Mouse (Mus musculus): Measurements from ENCODE around the gene Scrg1. TPM values are rescaled to one million over a fixed set of nuclear protein-coding genes. Genes with fewer than 3 reads are reported as not detected.
"Not testable (repeated sequence)": the region's sequence is repeated elsewhere in the genome, so short reads cannot be mapped to it uniquely, and the experiment has no call there.

The Scrg1 gene
- polyA plus RNA-seq, 1 experiment from 2014 or later, result 24.4 TPM

DNA sequence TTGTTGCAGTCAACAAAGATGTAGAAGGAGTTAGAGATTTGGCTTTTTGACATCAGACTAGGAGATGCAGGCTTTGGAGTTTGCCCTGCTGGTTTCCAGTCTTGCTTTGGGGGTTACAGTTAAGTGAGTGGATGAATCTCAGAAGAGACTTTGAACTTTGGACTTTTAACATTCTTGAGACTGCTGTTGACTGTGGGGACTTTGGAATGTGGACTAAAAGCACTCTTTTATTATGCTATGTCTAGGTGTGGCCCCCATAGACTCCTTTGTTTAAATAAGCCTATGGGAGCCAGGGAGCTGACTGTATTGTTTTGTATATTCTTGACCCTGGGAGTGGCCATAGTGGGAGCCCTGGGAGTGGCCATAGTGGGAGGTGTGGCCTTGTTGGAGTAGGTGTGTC is 34.2 kb downstream of the Scrg1 start:
- Histone ChIP-seq H3K4me2 (ENCODE audit: low read length) (no peak overlapping the region), H3K36me3 (ENCODE audit: control insufficient read depth, insufficient read depth, low read length) (no peaks in the 10 kb centered on the region), H3K9me3 (ENCODE audit: control insufficient read depth, low read length) (no peaks in the 10 kb centered on the region), H3K9ac (ENCODE audit: low read depth, low read length) (no peak overlapping the region), H3K27ac (ENCODE audit: low read depth, low read length) (no peak overlapping the region), H3K4me1 (ENCODE audit: control insufficient read depth, insufficient read depth, low read depth, low read length) (peaks cover 6% of the 10 kb centered on the region), H3K4me3 (ENCODE audit: low read length) (no peak overlapping the region), H3K27me3 (replicated peaks; ENCODE audit: control insufficient read depth, insufficient read depth, low read length) (no peaks in the 10 kb centered on the region)
- no peak for ATAC-seq

DNA sequence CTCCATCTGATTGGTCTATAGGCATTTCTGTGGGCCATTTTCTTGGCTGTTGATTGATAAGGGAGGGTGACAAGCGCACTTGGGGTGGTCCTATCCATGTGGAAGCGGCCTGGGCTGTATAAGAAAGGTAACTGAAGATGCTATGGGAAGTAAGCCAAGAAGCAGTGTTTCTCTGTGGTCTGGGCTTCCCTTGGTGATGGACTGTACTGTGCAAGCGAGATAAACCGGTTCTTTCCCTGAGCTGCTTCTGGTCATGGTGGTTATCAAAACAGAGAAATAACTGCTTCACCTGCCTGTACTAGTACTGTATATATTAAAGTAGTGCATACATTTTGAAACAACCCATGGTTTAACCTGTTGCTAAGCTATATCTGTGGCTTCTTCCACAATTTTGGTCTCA is 36.1 kb downstream of the Scrg1 start:
- Histone ChIP-seq H3K27me3 (replicated peaks; ENCODE audit: control insufficient read depth, insufficient read depth, low read length) (no peaks in the 10 kb centered on the region), H3K9me3 (ENCODE audit: control insufficient read depth, low read length) (no peaks in the 10 kb centered on the region), H3K4me2 (ENCODE audit: low read length) (no peak overlapping the region), H3K27ac (ENCODE audit: low read depth, low read length) (no peak overlapping the region), H3K4me1 (ENCODE audit: control insufficient read depth, insufficient read depth, low read depth, low read length) (no peaks in the 10 kb centered on the region), H3K4me3 (ENCODE audit: low read length) (no peak overlapping the region), H3K36me3 (ENCODE audit: control insufficient read depth, insufficient read depth, low read length) (no peaks in the 10 kb centered on the region), H3K9ac (ENCODE audit: low read depth, low read length) (no peak overlapping the region)
- 95% methylated on average over 4 of the region's 4 CpGs for WGBS
- no peak for ATAC-seq

DNA sequence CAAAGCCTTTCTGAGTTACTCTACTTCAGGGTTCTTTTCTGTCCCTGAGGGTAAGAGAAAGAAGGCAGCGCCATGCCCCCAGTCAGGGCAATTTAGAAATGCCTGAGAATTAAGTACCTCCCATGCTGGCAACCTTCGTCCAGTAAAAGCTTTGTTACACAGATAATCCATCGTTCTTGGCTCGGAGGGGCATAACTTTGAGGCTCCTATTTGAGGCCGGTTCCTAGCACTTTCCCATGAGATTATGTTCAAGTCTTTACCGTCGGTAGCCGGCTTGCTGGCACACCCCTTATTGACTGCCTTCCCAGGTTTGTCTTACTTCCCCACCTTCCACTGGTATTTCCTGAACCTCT is 42.7 kb downstream of the Scrg1 start:
- Histone ChIP-seq H3K4me2 (ENCODE audit: low read length) (peak overlapping the region; percentile 50), H3K4me3 (ENCODE audit: low read length) (peak overlapping the region; percentile 15), H3K4me1 (ENCODE audit: control insufficient read depth, insufficient read depth, low read depth, low read length) (no peaks in the 10 kb centered on the region; the same call in 1 of the 2 replicates), H3K9me3 (ENCODE audit: control insufficient read depth, low read length) (no peaks in the 10 kb centered on the region), H3K27me3 (replicated peaks; ENCODE audit: control insufficient read depth, insufficient read depth, low read length) (no peaks in the 10 kb centered on the region; the same call in 1 of the 2 replicates), H3K9ac (ENCODE audit: low read depth, low read length) (no peak overlapping the region; the same call in 1 of the 2 replicates), H3K27ac (ENCODE audit: low read depth, low read length) (no peak overlapping the region), H3K36me3 (ENCODE audit: control insufficient read depth, insufficient read depth, low read length) (no peaks in the 10 kb centered on the region)
- peak; percentile 28; the same call in 1 of the 2 replicates for ATAC-seq
- WGBS, result 33% methylated on average over 8 of the region's 8 CpGs

DNA sequence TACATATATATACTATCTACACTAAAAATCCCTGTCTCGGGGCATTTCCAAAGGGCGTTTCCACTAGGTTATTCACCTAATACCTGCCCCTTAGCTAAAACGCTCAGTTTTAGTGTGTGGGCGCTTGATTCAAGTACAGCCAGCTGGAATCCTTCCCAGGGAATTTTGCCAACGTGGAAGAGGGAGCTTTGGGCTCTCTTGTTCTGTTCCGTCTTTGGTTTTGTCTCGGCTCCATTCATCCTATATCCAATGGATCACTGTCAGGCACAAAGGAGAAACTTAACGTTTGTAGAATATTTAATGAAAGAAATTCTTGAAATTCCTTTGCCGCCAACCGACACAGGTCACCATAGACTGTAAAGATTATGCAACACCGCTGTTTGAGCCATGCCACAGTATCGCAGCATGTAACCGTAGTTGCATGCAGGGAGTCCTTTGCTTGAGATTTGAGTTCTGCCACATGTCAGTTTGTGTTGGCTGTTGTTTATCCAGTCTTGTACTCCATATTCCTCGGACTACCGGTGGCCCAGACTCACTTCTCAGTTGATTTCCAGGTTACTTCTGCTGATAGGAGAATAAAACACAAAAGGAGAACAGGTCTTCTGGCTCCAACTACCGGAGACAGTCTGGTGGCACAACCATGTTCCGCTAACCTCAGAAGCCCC is 43.3 kb downstream of the Scrg1 start:
- H3K4me3 ChIP-seq (ENCODE audit: low read length), result peak overlapping the region; percentile 15
- WGBS, result 27% methylated on average over 17 of the region's 17 CpGs
- peak; percentile 72 for ATAC-seq

DNA sequence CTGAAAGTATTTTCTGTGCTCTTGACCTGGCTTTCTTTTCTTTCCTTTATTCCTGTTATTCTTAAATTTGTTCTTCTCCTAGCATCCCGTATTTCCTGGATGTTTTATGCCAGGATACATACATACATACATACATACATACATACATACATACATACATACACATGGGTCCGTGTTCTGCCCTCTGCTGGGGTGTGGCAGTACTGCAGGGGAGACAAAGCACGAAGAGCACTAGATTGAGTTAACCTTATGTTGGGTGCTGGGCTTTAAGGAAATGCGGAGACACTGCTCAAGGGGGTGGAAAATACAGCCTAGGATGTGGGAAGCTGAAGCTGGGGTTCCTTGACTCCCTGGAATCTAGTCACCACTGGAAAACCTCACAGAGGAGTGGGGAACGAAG is 47.9 kb downstream of the Scrg1 start:
- Histone ChIP-seq H3K9me3 (ENCODE audit: control insufficient read depth, low read length) (no peaks in the 10 kb centered on the region), H3K27ac (ENCODE audit: low read depth, low read length) (no peak overlapping the region), H3K4me3 (ENCODE audit: low read length) (no peak overlapping the region), H3K4me1 (ENCODE audit: control insufficient read depth, insufficient read depth, low read depth, low read length) (no peaks in the 10 kb centered on the region; the same call in 1 of the 2 replicates), H3K36me3 (ENCODE audit: control insufficient read depth, insufficient read depth, low read length) (no peaks in the 10 kb centered on the region), H3K4me2 (ENCODE audit: low read length) (no peak overlapping the region), H3K27me3 (replicated peaks; ENCODE audit: control insufficient read depth, insufficient read depth, low read length) (no peaks in the 10 kb centered on the region; the same call in 1 of the 2 replicates), H3K9ac (ENCODE audit: low read depth, low read length) (no peak overlapping the region)
- ATAC-seq, result no peak
- WGBS, result 60% methylated on average over 5 of the region's 5 CpGs

More for the DNA sequence above, 43.3 kb downstream of the Scrg1 start:
- Histone ChIP-seq H3K9me3 (ENCODE audit: control insufficient read depth, low read length) (no peaks in the 10 kb centered on the region), H3K36me3 (ENCODE audit: control insufficient read depth, insufficient read depth, low read length) (no peaks in the 10 kb centered on the region), H3K4me2 (ENCODE audit: low read length) (peak overlapping the region; percentile 50), H3K4me1 (ENCODE audit: control insufficient read depth, insufficient read depth, low read depth, low read length) (no peaks in the 10 kb centered on the region; the same call in 1 of the 2 replicates), H3K27me3 (replicated peaks; ENCODE audit: control insufficient read depth, insufficient read depth, low read length) (no peaks in the 10 kb centered on the region; the same call in 1 of the 2 replicates), H3K9ac (ENCODE audit: low read depth, low read length) (no peak overlapping the region; the same call in 1 of the 2 replicates), H3K27ac (ENCODE audit: low read depth, low read length) (no peak overlapping the region)

DNA sequence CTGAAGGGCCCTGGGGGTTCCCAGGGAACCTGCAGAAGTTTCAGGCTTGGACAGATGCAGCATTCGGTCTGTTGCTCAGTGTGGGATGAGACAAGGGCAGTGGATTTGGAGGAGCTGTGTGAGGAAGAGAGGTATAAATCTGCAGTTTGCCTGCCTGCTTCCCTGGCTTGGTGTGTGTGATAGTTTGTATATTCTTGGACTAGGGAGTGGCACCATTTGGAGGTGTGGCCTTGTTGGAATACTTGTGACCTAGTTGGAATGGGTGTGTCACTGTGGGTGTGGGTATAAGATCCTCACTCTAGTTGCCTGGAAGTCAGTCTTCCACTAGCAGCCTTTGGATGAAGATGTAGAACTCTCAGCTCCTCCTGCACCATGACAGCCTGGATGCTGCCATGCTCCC is 49.8 kb downstream of the Scrg1 start:
- WGBS, result 89% methylated on average over 1 of the region's 1 CpGs
- ATAC-seq, result not testable (repeated sequence)

DNA sequence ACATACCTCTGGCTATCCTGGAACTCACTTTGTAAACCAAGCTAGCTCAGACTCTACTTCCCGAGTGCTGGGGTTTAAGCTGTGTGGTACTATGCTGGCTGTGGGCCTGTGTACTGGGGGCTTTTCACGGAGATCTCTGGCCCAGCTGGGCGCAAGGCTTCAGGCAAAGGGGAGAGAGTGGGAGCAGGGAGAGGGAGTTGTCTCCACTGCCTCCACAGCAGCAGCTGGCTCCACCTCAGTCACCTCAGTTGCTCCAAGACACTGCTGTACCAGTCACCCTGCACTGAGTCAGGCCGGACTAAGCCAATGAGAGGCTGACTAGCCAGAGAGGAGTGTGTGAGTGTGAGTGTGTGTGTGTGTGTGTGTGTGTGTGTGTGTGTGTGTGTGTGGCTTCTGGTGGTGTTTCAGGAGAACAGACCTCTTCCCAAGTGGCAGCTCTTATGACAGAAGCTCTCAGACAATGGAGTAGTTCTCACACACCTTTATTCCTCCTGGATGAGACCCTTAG is 51.9 kb downstream of the Scrg1 start:
- H3K27ac ChIP-seq (ENCODE audit: low read depth, low read length), result no peak overlapping the region
- H3K27me3 ChIP-seq (replicated peaks; ENCODE audit: control insufficient read depth, insufficient read depth, low read length), result no peaks in the 10 kb centered on the region
- no peak overlapping the region for H3K4me2 ChIP-seq (ENCODE audit: low read length)
- no peaks in the 10 kb centered on the region for H3K4me1 ChIP-seq (ENCODE audit: control insufficient read depth, insufficient read depth, low read depth, low read length)
- WGBS, result 87% methylated on average over 4 of the region's 4 CpGs
- H3K9me3 ChIP-seq (ENCODE audit: control insufficient read depth, low read length), result no peaks in the 10 kb centered on the region
- ATAC-seq, result no peak
- H3K36me3 ChIP-seq (ENCODE audit: control insufficient read depth, insufficient read depth, low read length), result no peaks in the 10 kb centered on the region
- no peak overlapping the region for H3K9ac ChIP-seq (ENCODE audit: low read depth, low read length)
- no peak overlapping the region for H3K4me3 ChIP-seq (ENCODE audit: low read length)

More for the DNA sequence above, 49.8 kb downstream of the Scrg1 start:
- H3K9me3 ChIP-seq (ENCODE audit: control insufficient read depth, low read length); H3K4me1 ChIP-seq (ENCODE audit: control insufficient read depth, insufficient read depth, low read depth, low read length); H3K9ac ChIP-seq (ENCODE audit: low read depth, low read length); H3K4me2 ChIP-seq (ENCODE audit: low read length); H3K27ac ChIP-seq (ENCODE audit: low read depth, low read length); H3K27me3 ChIP-seq (replicated peaks; ENCODE audit: control insufficient read depth, insufficient read depth, low read length); H3K4me3 ChIP-seq (ENCODE audit: low read length); H3K36me3 ChIP-seq (ENCODE audit: control insufficient read depth, insufficient read depth, low read length): not testable (repeated sequence)

DNA sequence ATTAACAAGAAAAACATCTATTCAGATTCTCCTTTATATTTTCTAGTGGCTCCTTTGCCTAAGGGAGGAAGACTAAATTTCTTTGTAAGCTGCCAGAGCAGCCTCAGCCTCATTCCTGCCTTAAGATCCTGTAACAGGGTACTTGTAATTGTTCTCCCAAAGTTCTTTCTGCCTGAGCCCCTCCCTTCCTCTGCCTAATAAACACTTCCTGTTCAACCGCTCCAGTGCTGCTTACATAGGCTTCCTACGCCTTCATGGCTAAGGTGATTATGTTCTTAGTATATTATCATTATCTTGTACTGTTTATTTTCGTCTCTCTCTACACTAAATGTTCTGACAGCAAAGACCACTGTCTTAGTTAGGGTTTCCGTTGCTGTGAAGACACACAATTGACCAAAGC is 52.9 kb downstream of the Scrg1 start:
- Histone ChIP-seq H3K27me3 (replicated peaks; ENCODE audit: control insufficient read depth, insufficient read depth, low read length) (no peaks in the 10 kb centered on the region), H3K9ac (ENCODE audit: low read depth, low read length) (no peak overlapping the region), H3K36me3 (ENCODE audit: control insufficient read depth, insufficient read depth, low read length) (no peaks in the 10 kb centered on the region), H3K4me2 (ENCODE audit: low read length) (no peak overlapping the region), H3K9me3 (ENCODE audit: control insufficient read depth, low read length) (no peaks in the 10 kb centered on the region), H3K27ac (ENCODE audit: low read depth, low read length) (no peak overlapping the region), H3K4me1 (ENCODE audit: control insufficient read depth, insufficient read depth, low read depth, low read length) (peaks cover 2% of the 10 kb centered on the region; the same call in 1 of the 2 replicates), H3K4me3 (ENCODE audit: low read length) (no peak overlapping the region)
- ATAC-seq, result no peak
- WGBS, result 92% methylated on average over 4 of the region's 4 CpGs

DNA sequence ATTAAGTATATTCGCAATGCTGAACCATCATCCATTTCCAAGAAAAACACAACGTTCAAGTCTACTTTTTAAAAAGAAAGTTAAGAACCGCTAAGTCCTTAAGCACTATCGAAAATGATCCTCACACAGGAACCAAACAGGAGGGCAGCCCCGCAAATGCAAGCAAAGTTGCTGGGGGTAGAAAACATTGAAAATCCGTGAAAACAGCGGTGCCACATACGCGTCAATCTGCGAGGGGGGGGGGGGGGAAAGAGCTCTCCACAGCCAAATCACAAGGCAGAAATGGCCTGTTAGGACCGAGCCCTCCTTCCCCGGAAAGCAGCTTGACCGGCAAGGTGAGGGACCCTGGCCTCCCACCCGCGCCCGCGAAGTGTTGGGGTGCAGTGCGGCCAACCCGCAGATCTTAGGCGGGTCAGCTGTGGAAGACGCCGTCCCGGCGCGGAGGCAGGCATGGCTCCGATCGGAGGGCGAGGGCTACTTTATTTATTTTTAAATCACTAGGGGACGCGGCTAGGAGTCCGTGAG is 55.1 kb downstream of the Scrg1 start:
- peaks cover 2% of the 10 kb centered on the region; the same call in 1 of the 2 replicates for H3K4me1 ChIP-seq (ENCODE audit: control insufficient read depth, insufficient read depth, low read depth, low read length)
- peak overlapping the region; percentile 69 for H3K9ac ChIP-seq (ENCODE audit: low read depth, low read length)
- under 1% methylated on average over 31 of the region's 31 CpGs for WGBS
- H3K9me3 ChIP-seq (ENCODE audit: control insufficient read depth, low read length), result no peaks in the 10 kb centered on the region
- H3K4me2 ChIP-seq (ENCODE audit: low read length), result peak overlapping the region; percentile 99
- H3K27me3 ChIP-seq (replicated peaks; ENCODE audit: control insufficient read depth, insufficient read depth, low read length), result no peaks in the 10 kb centered on the region
- 0 out of 2 replicates have a peak overlapping the region, but pooled peaks have one; percentile 48 for H3K27ac ChIP-seq (ENCODE audit: low read depth, low read length)
- H3K4me3 ChIP-seq (ENCODE audit: low read length), result peak overlapping the region; percentile 82
- ATAC-seq, result no peak
- no peaks in the 10 kb centered on the region for H3K36me3 ChIP-seq (ENCODE audit: control insufficient read depth, insufficient read depth, low read length)
